Mouse (Mus musculus): ENCODE measurements around the gene Lemd2. TPM values are rescaled to one million over a fixed set of nuclear protein-coding genes. Genes with fewer than 3 reads are reported as not detected.

Gene Lemd2
- polyA plus RNA-seq, 1 experiment from 2014 or later = 10.1 TPM

GRCm38 (mm10) chr17:27140262-27140661, 64.0 kb downstream of the Lemd2 start:
- Histone ChIP-seq H3K4me3 (ENCODE audit: low read depth, low read length) (no peak overlapping the region), H3K9me3 (ENCODE audit: control insufficient read depth) (no peaks in the 10 kb centered on the region), H3K27me3 (replicated peaks; ENCODE audit: control insufficient read depth, insufficient read depth, low read length) (no peaks in the 10 kb centered on the region), H3K27ac (ENCODE audit: low read depth, low read length) (no peak overlapping the region), H3K4me2 (replicated peaks; ENCODE audit: low read depth) (no peak overlapping the region), H3K36me3 (ENCODE audit: control insufficient read depth, insufficient read depth) (no peaks in the 10 kb centered on the region), H3K9ac (ENCODE audit: low read depth, low read length) (no peak overlapping the region), H3K4me1 (replicated peaks; ENCODE audit: control insufficient read depth, insufficient read depth, low read length) (no peaks in the 10 kb centered on the region; the same call in 1 of the 2 replicates)
- 75% methylated on average over 9 of the region's 9 CpGs for WGBS
- no peak for TF ChIP-seq CTCF (IDR thresholded peaks at IDR 0.05; ENCODE audit: low read depth)
- no peak for ATAC-seq

Other genes starting within 250 kb of the Lemd2 start
- gene Zbtb9, start 231.3 kb downstream of the Lemd2 start, polyA plus RNA-seq (2015; fragmentation: Nextera tagmentation; extraction: Ambion mirVana) = 6.5 and 6.7 TPM in 2 replicates
- gene Bak1, start 175.5 kb downstream of the Lemd2 start, polyA plus RNA-seq (2015; fragmentation: Nextera tagmentation; extraction: Ambion mirVana) = 18.1 and 18.2 TPM in 2 replicates
- gene Itpr3, start 147.2 kb downstream of the Lemd2 start, polyA plus RNA-seq (2015; fragmentation: Nextera tagmentation; extraction: Ambion mirVana) = 6.1 and 7.2 TPM in 2 replicates
- 190 and 206 TPM in 2 replicates for gene Uqcc2, start 70.6 kb downstream of the Lemd2 start, polyA plus RNA-seq (2015; fragmentation: Nextera tagmentation; extraction: Ambion mirVana)
- not detected in 2 replicates for gene Ip6k3, start 36.7 kb downstream of the Lemd2 start, polyA plus RNA-seq (2015; fragmentation: Nextera tagmentation; extraction: Ambion mirVana)

All from intestine, postnatal 0 days (tissue).